Mouse (Mus musculus) kidney, embryonic 14.5 days (tissue): ENCODE data around the gene Kif1b. TPM values are rescaled to one million over a fixed set of nuclear protein-coding genes. Genes with fewer than 3 reads are reported as not detected.

Experiments
- ATAC-seq: fragments of 200-750 bp; cut with Nextera tagmentation; 2 replicates; pipeline ENCODE4 v1.8.0; 2017; ENCODE audit warnings: moderate number of reproducible peaks, mild to moderate bottlenecking, moderate TSS enrichment, moderate library complexity; ENCODE audit not compliant: low FRiP score, low TSS enrichment
- H3K27ac ChIP-seq: fragments of 300-500 bp; sonication (generic); 2 replicates; pipeline ENCODE4 v1.5.1; 2014; ENCODE audit warnings: low read depth, mild to moderate bottlenecking, low read length, moderate library complexity, mixed read lengths
- H3K27me3 ChIP-seq: fragments of 300-500 bp; sonication (generic); 2 replicates; pipeline ENCODE4 v1.6.1; 2014; ENCODE audit warnings: mild to moderate bottlenecking, low read length; ENCODE audit not compliant: control insufficient read depth, insufficient read depth
- H3K36me3 ChIP-seq: fragments of 300-500 bp; sonication (generic); 2 replicates; pipeline ENCODE4 v1.6.1; 2014; ENCODE audit warnings: low read length, mixed read lengths; ENCODE audit not compliant: control insufficient read depth, insufficient read depth
- H3K4me1 ChIP-seq: fragments of 300-500 bp; sonication (generic); 2 replicates; pipeline ENCODE4 v1.6.1; 2014; ENCODE audit warnings: low read length, mixed read lengths; ENCODE audit not compliant: control insufficient read depth, insufficient read depth
- H3K4me2 ChIP-seq: fragments of 300-500 bp; sonication (generic); replicated peaks from 2 replicates; pipeline ENCODE4 v1.6.1; 2014; ENCODE audit warnings: low read depth, mild to moderate bottlenecking, low read length
- H3K4me3 ChIP-seq: fragments of 300-500 bp; sonication (generic); 2 replicates; pipeline ENCODE4 v1.5.1; 2014; ENCODE audit warnings: mild to moderate bottlenecking, low read length
- H3K9ac ChIP-seq: fragments of 300-500 bp; sonication (generic); 2 replicates; pipeline ENCODE4 v1.6.1; 2014; ENCODE audit warnings: low read depth, mild to moderate bottlenecking, low read length, moderate library complexity
- H3K9me3 ChIP-seq: fragments of 300-500 bp; sonication (generic); 2 replicates; pipeline ENCODE4 v1.6.1; 2016; ENCODE audit warnings: low read length; ENCODE audit not compliant: control insufficient read depth
- WGBS: fragments of 180-500 bp; shearing (Covaris S2); extraction: QIAGEN DNeasy Blood & Tissue Kit; methylation state at CpG from one replicate; pipeline ENCODE4 v1.1.7; 2014; 5-methylcytosine and 5-hydroxymethylcytosine counted together
- polyA plus RNA-seq: library from polyadenylated mRNA; unstranded; fragments of >200 nt; fragmentation: Nextera tagmentation; extraction: Ambion mirVana; gene quantifications from 2 replicates; pipeline ENCODE4 v1.2.1, GENCODE M21; 2014

Gene Kif1b
- polyA plus RNA-seq = 25.6 and 35.7 TPM in 2 replicates

GRCm38 (mm10) chr4:149307596-149308490, at the start of gene Kif1b:
Gene Kif1b (minus strand): TSS chr4:149307693.
- peak within 1 kb of the TSS; percentile 93 for H3K9ac ChIP-seq
- H3K4me3 ChIP-seq = peak within 1 kb of the TSS; percentile 96
- no peaks in the 10 kb centered on the region for H3K27me3 ChIP-seq
- H3K9me3 ChIP-seq = no peaks in the 10 kb centered on the region
- H3K4me2 ChIP-seq = peak within 1 kb of the TSS; percentile 76
- H3K4me1 ChIP-seq = peaks cover 13% of the 10 kb centered on the region; the same call in 1 of the 2 replicates
- no peaks in the 10 kb centered on the region for H3K36me3 ChIP-seq
- ATAC-seq = peak; percentile 99
- peak within 1 kb of the TSS; percentile 90 for H3K27ac ChIP-seq
- under 1% methylated on average over 79 of the region's 79 CpGs for WGBS

DNA sequence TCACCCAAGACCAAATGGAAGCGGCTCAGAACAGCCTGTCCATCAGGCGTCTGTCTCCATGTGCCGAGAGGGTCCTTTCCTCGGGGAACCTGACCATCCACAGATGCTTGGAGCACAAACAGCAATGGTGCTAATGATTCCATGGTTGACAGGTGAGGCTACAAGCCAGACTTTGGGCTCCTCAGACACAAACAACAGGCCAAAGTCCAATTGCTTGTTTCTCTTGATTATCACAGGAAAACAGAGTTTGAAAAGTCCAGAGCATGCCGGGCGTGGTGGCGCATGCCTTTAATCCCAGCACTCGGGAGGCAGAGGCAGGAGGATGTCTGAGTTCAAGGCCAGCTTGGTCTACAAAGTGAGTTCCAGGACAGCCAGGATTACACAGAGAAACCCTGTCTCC, 47.2 kb upstream of the Kif1b start:
- Histone ChIP-seq H3K4me3 (no peak overlapping the region), H3K27me3 (no peaks in the 10 kb centered on the region), H3K27ac (no peak overlapping the region), H3K9me3 (no peaks in the 10 kb centered on the region), H3K4me2 (no peak overlapping the region), H3K9ac (no peak overlapping the region), H3K36me3 (peaks cover 92% of the 10 kb centered on the region), H3K4me1 (no peaks in the 10 kb centered on the region)
- ATAC-seq = no peak
- WGBS = 97% methylated on average over 8 of the region's 8 CpGs

GRCm38 (mm10) chr4:149351596-149352150, 44.2 kb upstream of the Kif1b start:
- Histone ChIP-seq H3K4me1 (no peaks in the 10 kb centered on the region), H3K9me3 (no peaks in the 10 kb centered on the region), H3K4me2 (no peak overlapping the region), H3K27me3 (no peaks in the 10 kb centered on the region), H3K36me3 (peaks cover 87% of the 10 kb centered on the region), H3K27ac (no peak overlapping the region), H3K4me3 (no peak overlapping the region), H3K9ac (no peak overlapping the region)
- WGBS = 84% methylated on average over 8 of the region's 8 CpGs
- no peak for ATAC-seq

DNA sequence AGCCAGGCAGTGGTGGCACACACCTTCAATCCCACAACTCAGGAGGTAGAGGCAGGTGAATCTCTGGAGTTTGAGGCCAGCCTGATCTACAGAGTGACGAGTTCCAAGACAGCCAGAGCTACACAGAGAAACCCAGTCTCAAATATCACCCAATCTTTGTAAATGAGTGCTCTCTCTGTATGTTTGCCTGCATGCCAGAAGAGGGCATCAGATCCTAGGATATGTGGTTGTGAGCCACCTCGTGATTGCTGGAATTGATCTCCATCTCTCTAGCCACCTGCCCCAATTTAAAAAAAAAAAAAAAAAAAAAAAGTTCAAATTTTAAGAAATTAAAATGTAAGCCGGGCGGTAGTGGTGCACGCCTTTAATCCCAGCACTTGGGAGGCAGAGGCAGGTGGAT, 41.5 kb upstream of the Kif1b start:
- no peak overlapping the region for H3K4me3 ChIP-seq
- no peak overlapping the region for H3K4me2 ChIP-seq
- no peak for ATAC-seq
- WGBS = 82% methylated on average over 5 of the region's 5 CpGs
- H3K4me1 ChIP-seq = no peaks in the 10 kb centered on the region
- H3K36me3 ChIP-seq = peaks cover 87% of the 10 kb centered on the region
- no peaks in the 10 kb centered on the region for H3K9me3 ChIP-seq
- H3K9ac ChIP-seq = no peak overlapping the region
- no peaks in the 10 kb centered on the region for H3K27me3 ChIP-seq
- H3K27ac ChIP-seq = no peak overlapping the region

- H3K27me3 ChIP-seq = no peaks in the 10 kb centered on the region
- ATAC-seq = no peak
- H3K9me3 ChIP-seq = no peaks in the 10 kb centered on the region
- H3K4me1 ChIP-seq = no peaks in the 10 kb centered on the region
- peaks cover 87% of the 10 kb centered on the region for H3K36me3 ChIP-seq
- H3K27ac ChIP-seq = no peak overlapping the region
- 43% methylated on average over 5 of the region's 5 CpGs for WGBS
- no peak overlapping the region for H3K4me2 ChIP-seq
- H3K9ac ChIP-seq = no peak overlapping the region
- no peak overlapping the region for H3K4me3 ChIP-seq
Measured at GRCm38 (mm10) chr4:149345873-149346272, 38.4 kb upstream of the Kif1b start.

- H3K27me3 ChIP-seq = no peaks in the 10 kb centered on the region
- no peak overlapping the region for H3K4me2 ChIP-seq
- ATAC-seq = no peak
- H3K36me3 ChIP-seq = peaks cover 82% of the 10 kb centered on the region
- no peak overlapping the region for H3K27ac ChIP-seq
- H3K4me1 ChIP-seq = no peaks in the 10 kb centered on the region
- 87% methylated on average over 8 of the region's 8 CpGs for WGBS
- H3K4me3 ChIP-seq = no peak overlapping the region
- H3K9ac ChIP-seq = no peak overlapping the region
- H3K9me3 ChIP-seq = no peaks in the 10 kb centered on the region
Measured at GRCm38 (mm10) chr4:149344311-149344710, 36.8 kb upstream of the Kif1b start.

DNA sequence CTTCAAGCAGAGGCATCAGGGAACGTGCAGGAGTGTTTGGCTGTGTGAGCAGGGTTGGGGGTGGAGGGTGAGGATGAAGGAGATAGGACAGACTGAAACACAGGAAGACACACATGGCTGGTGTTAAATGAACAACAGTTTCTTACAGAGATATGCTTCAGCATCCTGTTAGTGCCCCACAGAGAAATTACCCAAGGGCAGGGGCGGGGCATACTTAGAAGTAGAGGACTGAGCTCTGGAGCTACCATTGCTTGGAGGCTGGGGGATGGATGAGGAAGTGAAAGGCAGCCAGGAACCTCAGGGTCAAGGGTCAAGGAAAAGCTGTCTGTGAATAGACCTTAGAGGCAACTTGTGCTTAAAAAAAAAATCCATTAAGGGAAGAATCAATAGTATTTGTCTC, 33.2 kb upstream of the Kif1b start:
- H3K9me3 ChIP-seq = no peaks in the 10 kb centered on the region
- H3K27me3 ChIP-seq = no peaks in the 10 kb centered on the region
- H3K27ac ChIP-seq = no peak overlapping the region
- H3K36me3 ChIP-seq = peaks cover 85% of the 10 kb centered on the region
- H3K4me3 ChIP-seq = no peak overlapping the region
- no peak overlapping the region for H3K4me2 ChIP-seq
- WGBS = 71% methylated on average over 2 of the region's 2 CpGs
- ATAC-seq = no peak
- no peak overlapping the region for H3K9ac ChIP-seq
- no peaks in the 10 kb centered on the region for H3K4me1 ChIP-seq

DNA sequence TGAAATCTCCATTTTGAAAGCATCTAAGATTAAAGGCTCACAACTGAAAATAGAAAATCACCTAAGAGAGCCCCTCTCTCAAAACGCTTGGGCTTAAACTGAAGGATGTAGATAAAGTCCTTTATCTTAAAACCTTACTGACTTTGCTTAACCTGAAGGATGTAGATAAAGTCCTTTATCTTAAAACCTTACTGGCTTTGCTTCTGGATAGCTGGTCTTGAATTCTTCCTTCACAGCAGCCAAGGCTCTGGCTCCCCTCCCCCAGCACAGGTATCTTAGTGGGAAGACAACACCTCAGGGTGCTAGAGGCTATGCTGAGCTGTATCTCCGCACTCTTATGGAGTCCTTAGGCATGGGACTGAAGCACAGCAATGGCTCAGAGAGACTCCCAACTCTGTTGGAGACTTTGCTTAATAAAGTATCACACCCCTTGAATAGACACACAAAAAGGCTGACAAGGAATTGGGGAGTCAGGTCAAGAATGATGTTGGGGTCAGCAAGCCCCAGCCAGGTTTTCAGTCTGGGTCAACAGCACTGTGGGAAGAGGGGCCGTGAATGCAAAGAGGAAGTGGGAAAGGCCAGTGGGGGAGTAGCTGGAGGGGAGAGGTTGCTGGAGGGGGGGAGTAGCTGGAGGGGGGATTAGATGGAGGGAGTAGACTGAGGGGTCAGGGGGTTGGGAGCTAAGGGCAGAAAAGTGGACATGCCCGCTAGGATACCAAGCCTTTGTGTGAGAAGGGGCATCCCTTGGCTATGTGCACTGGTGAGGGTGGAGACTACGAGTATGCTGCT, 32.1 kb upstream of the Kif1b start:
- H3K4me2 ChIP-seq = no peak overlapping the region
- no peak for ATAC-seq
- no peak overlapping the region for H3K4me3 ChIP-seq
- H3K27ac ChIP-seq = no peak overlapping the region
- no peaks in the 10 kb centered on the region for H3K9me3 ChIP-seq
- WGBS = 57% methylated on average over 5 of the region's 5 CpGs
- peaks cover 87% of the 10 kb centered on the region for H3K36me3 ChIP-seq
- H3K4me1 ChIP-seq = no peaks in the 10 kb centered on the region
- H3K27me3 ChIP-seq = no peaks in the 10 kb centered on the region
- no peak overlapping the region for H3K9ac ChIP-seq
